Mouse (Mus musculus): ENCODE data around the gene D16Ertd472e. TPM values are rescaled to one million over a fixed set of nuclear protein-coding genes. Genes with fewer than 3 reads are reported as not detected.
"Not testable (repeated sequence)": the region's sequence is repeated elsewhere in the genome, so short reads cannot be mapped to it uniquely, and the experiment has no call there.

D16Ertd472e gene
- polyA plus RNA-seq, 1 experiment from 2014 or later: 8.7 TPM

DNA sequence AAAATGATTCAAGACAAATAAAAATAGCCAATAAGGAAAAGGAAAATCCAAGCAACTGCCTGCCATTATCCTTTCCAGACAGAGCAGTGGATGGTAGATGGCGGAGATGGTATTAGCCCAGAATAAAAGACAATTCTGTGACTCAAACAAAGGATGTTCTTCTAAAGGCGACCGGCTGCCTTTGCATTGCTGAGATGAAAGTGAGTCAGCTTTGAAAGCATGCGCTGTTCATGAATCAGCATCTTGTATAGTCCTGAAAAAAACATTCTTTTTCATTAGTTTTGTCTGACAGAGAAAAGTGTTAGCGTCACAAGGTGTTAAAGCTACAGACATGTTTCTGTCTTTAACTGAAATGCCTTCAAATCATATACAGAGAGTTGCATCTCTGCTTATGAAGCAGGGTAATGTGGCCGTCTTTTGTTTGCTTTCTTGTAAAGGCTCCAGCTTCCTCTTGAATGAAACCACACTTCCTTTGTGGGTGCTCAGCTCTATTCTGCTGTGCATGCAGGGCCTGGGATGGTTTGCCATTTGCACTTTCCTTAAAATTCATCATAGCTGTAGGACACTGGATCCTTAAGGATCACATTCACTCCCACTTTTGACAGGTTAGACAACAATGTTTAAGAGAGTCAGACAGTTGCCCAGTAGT, 44.4 kb downstream of the D16Ertd472e start:
- no peaks in the 10 kb centered on the region for H3K9me3 ChIP-seq (ENCODE audit: control insufficient read depth, low read length)
- no peaks in the 10 kb centered on the region for H3K36me3 ChIP-seq (ENCODE audit: control insufficient read depth, insufficient read depth, low read length)
- no peaks in the 10 kb centered on the region for H3K4me1 ChIP-seq (replicated peaks; ENCODE audit: control insufficient read depth, insufficient read depth)
- H3K4me2 ChIP-seq (replicated peaks; ENCODE audit: low read depth): no peak overlapping the region
- no peak overlapping the region for H3K9ac ChIP-seq (ENCODE audit: low read length)
- no peaks in the 10 kb centered on the region for H3K27me3 ChIP-seq (ENCODE audit: control insufficient read depth, insufficient read depth, low read length)
- ATAC-seq (ENCODE audit: low FRiP score, low TSS enrichment): no peak
- TF ChIP-seq EP300 (optimal IDR thresholded peaks at IDR 0.05) (no peak), CTCF (IDR thresholded peaks at IDR 0.05; ENCODE audit: low read depth) (no peak)
- H3K27ac ChIP-seq (replicated peaks): no peak overlapping the region
- no peak for DNase-seq (ENCODE audit: low spot score)
- H3K4me3 ChIP-seq (ENCODE audit: low read depth, low read length): no peak overlapping the region
- WGBS: 49% methylated on average over 6 of the region's 6 CpGs

DNA sequence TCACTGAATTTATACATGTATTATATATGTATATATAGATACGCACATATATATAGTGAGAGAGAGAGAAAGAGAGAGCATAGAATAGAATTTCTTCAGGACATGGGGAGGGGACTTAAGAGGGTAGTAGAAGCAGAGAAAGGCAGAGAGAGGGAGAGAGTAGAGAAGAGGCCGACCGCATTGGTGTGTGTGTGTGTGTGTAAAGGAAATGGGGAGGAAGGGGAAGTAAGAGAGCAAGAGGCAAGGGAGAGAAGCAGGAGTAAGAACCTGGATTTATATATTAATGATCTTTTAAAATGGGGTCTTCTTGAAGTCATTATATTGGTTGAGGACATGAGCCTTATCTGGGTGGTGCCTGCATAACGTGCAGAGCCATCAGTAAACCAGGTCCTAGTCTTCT, 53.5 kb downstream of the D16Ertd472e start:
- Histone ChIP-seq H3K27me3 (ENCODE audit: control insufficient read depth, insufficient read depth, low read length) (no peaks in the 10 kb centered on the region), H3K36me3 (ENCODE audit: control insufficient read depth, insufficient read depth, low read length) (no peaks in the 10 kb centered on the region), H3K27ac (replicated peaks) (no peak overlapping the region), H3K4me3 (ENCODE audit: low read depth, low read length) (no peak overlapping the region), H3K9ac (ENCODE audit: low read length) (no peak overlapping the region), H3K9me3 (ENCODE audit: control insufficient read depth, low read length) (no peaks in the 10 kb centered on the region), H3K4me2 (replicated peaks; ENCODE audit: low read depth) (no peak overlapping the region), H3K4me1 (replicated peaks; ENCODE audit: control insufficient read depth, insufficient read depth) (no peaks in the 10 kb centered on the region)
- ATAC-seq (ENCODE audit: low FRiP score, low TSS enrichment) (no peak), DNase-seq (ENCODE audit: low spot score) (no peak)
- 85% methylated on average over 4 of the region's 4 CpGs for WGBS
- no peak for TF ChIP-seq CTCF (IDR thresholded peaks at IDR 0.05; ENCODE audit: low read depth)
- TF ChIP-seq EP300 (optimal IDR thresholded peaks at IDR 0.05): no peak

DNA sequence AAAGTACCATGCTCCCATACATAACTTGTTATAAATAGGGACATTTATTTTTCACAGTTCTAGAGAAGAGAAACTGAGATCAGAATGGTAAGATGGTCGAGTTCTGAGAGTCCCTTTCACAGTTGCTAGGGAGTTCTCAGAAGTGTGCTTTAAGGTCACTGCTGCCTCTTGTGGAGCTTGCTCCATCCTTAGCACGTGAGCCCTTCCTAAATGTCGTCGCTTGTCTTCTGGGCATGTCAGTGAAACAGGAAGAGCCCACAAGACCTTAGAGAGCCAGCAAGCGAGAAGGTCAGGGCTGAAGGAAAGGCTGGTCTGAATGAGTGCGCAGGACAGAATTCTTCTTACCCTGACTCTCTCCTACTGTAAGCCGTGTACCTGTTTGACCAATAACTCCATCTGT, 57.8 kb downstream of the D16Ertd472e start:
- Histone ChIP-seq H3K27me3 (ENCODE audit: control insufficient read depth, insufficient read depth, low read length) (no peaks in the 10 kb centered on the region), H3K36me3 (ENCODE audit: control insufficient read depth, insufficient read depth, low read length) (no peaks in the 10 kb centered on the region), H3K4me1 (replicated peaks; ENCODE audit: control insufficient read depth, insufficient read depth) (no peaks in the 10 kb centered on the region), H3K4me2 (replicated peaks; ENCODE audit: low read depth) (no peak overlapping the region), H3K4me3 (ENCODE audit: low read depth, low read length) (no peak overlapping the region), H3K9ac (ENCODE audit: low read length) (no peak overlapping the region), H3K27ac (replicated peaks) (no peak overlapping the region), H3K9me3 (ENCODE audit: control insufficient read depth, low read length) (no peaks in the 10 kb centered on the region)
- TF ChIP-seq EP300 (optimal IDR thresholded peaks at IDR 0.05): no peak
- TF ChIP-seq CTCF (IDR thresholded peaks at IDR 0.05; ENCODE audit: low read depth): no peak
- no peak for ATAC-seq (ENCODE audit: low FRiP score, low TSS enrichment)
- WGBS: 71% methylated on average over 7 of the region's 7 CpGs
- no peak for DNase-seq (ENCODE audit: low spot score)

DNA sequence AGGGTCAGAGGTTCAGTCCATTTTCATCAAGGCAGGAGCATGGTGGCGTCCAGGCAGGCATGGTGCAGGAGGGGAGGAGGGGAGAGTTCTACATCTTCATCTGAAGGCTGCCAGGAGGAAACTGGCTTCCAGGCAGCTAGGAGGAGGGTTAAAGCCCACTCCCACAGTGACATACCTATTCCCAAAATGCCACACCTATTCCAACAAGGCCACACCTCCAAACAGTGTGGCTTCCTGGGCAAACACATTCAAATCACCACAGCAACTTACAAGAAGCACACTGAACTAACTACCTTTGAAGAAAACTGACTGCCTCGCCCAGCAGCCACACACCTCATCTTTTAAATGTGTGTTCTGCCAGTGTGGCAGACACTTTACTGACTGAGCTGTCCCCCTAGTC, 59.3 kb downstream of the D16Ertd472e start:
- DNase-seq (ENCODE audit: low spot score): no peak
- H3K4me3 ChIP-seq (ENCODE audit: low read depth, low read length): no peak overlapping the region
- H3K27me3 ChIP-seq (ENCODE audit: control insufficient read depth, insufficient read depth, low read length): no peaks in the 10 kb centered on the region
- H3K27ac ChIP-seq (replicated peaks): no peak overlapping the region
- 75% methylated on average over 2 of the region's 2 CpGs for WGBS
- TF ChIP-seq CTCF (IDR thresholded peaks at IDR 0.05; ENCODE audit: low read depth) (no peak), EP300 (optimal IDR thresholded peaks at IDR 0.05) (no peak)
- H3K9ac ChIP-seq (ENCODE audit: low read length): no peak overlapping the region
- ATAC-seq (ENCODE audit: low FRiP score, low TSS enrichment): no peak
- no peak overlapping the region for H3K4me2 ChIP-seq (replicated peaks; ENCODE audit: low read depth)
- no peaks in the 10 kb centered on the region for H3K36me3 ChIP-seq (ENCODE audit: control insufficient read depth, insufficient read depth, low read length)
- no peaks in the 10 kb centered on the region for H3K9me3 ChIP-seq (ENCODE audit: control insufficient read depth, low read length)
- no peaks in the 10 kb centered on the region for H3K4me1 ChIP-seq (replicated peaks; ENCODE audit: control insufficient read depth, insufficient read depth)

DNA sequence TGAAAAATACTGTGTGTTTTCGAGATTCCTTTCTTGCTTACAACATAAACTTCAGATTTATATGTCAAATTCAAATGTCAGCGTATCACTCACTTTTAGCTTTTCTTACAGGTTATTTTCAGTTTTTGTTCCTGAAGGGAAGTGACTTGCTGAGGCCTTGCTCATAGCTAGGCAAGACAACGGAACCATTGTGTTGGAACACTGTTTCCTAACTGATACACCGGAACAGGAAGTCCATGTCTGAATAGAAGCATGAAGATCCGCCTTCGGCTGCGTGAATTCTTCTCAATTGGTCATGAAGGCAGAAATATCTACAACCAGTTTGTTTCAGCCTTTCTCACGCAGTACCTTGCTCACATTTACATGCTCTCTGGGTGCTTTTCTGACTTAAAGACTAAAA, 65.0 kb downstream of the D16Ertd472e start:
- 81% methylated on average over 8 of the region's 8 CpGs for WGBS

DNA sequence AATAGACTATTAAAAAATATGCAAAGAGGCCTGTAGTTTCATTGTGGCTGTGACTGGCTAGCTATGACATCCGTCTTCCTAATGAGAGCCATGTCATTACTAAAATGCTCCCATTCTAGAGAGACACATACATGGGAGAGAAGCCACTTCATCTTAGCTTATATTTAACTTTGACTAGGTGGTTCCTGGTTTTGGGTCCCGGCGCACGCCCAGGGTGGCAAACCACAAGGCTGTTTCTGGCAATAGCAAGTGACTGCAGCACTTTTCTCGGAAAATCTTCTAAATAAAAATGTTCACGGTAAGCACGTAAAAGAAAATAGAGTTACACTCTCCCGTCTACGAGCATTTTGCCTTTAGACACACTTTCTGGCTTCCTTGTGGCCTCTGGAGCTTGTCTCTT, 74.0 kb downstream of the D16Ertd472e start:
- no peak for TF ChIP-seq CTCF (IDR thresholded peaks at IDR 0.05; ENCODE audit: low read depth)
- TF ChIP-seq EP300 (optimal IDR thresholded peaks at IDR 0.05): no peak
- Histone ChIP-seq H3K27ac (replicated peaks) (no peak overlapping the region), H3K36me3 (ENCODE audit: control insufficient read depth, insufficient read depth, low read length) (no peaks in the 10 kb centered on the region), H3K4me1 (replicated peaks; ENCODE audit: control insufficient read depth, insufficient read depth) (no peaks in the 10 kb centered on the region), H3K4me3 (ENCODE audit: low read depth, low read length) (no peak overlapping the region), H3K27me3 (ENCODE audit: control insufficient read depth, insufficient read depth, low read length) (no peaks in the 10 kb centered on the region), H3K9me3 (ENCODE audit: control insufficient read depth, low read length) (no peaks in the 10 kb centered on the region), H3K9ac (ENCODE audit: low read length) (no peak overlapping the region), H3K4me2 (replicated peaks; ENCODE audit: low read depth) (no peak overlapping the region)
- no peak for DNase-seq (ENCODE audit: low spot score)
- no peak for ATAC-seq (ENCODE audit: low FRiP score, low TSS enrichment)
- WGBS: 93% methylated on average over 9 of the region's 9 CpGs

More for the DNA sequence above, 65.0 kb downstream of the D16Ertd472e start:
- no peak for ATAC-seq (ENCODE audit: low FRiP score, low TSS enrichment)
- Histone ChIP-seq H3K4me3 (ENCODE audit: low read depth, low read length) (no peak overlapping the region), H3K4me2 (replicated peaks; ENCODE audit: low read depth) (no peak overlapping the region), H3K36me3 (ENCODE audit: control insufficient read depth, insufficient read depth, low read length) (no peaks in the 10 kb centered on the region), H3K9ac (ENCODE audit: low read length) (no peak overlapping the region), H3K27ac (replicated peaks) (no peak overlapping the region), H3K27me3 (ENCODE audit: control insufficient read depth, insufficient read depth, low read length) (no peaks in the 10 kb centered on the region), H3K9me3 (ENCODE audit: control insufficient read depth, low read length) (no peaks in the 10 kb centered on the region), H3K4me1 (replicated peaks; ENCODE audit: control insufficient read depth, insufficient read depth) (no peaks in the 10 kb centered on the region)
- TF ChIP-seq CTCF (IDR thresholded peaks at IDR 0.05; ENCODE audit: low read depth): no peak
- no peak for TF ChIP-seq EP300 (optimal IDR thresholded peaks at IDR 0.05)
- no peak for DNase-seq (ENCODE audit: low spot score)

DNA sequence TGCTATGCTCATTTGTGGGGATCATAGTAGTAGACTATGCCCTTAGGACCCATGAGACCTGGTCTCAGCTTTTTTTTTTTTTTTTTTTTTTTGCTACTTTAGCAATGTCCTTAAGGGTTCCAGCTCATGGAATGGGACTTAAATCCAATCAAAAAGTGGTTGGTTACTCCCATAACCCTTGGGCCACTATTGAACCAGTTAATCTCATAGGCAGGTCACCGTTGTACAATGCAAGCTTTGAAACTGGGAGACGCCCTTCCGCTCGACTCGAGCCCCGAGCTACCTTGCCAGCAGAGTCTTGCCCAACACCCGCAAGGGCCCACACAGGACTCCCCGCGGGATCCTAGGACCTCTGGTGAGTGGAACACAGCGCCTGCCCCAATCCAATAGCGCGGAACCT, 83.8 kb downstream of the D16Ertd472e start:
- WGBS: 96% methylated on average over 12 of the region's 12 CpGs
- ATAC-seq (ENCODE audit: low FRiP score, low TSS enrichment); H3K4me3 ChIP-seq (ENCODE audit: low read depth, low read length): not testable (repeated sequence)

More for the DNA sequence above, 83.8 kb downstream of the D16Ertd472e start:
- not testable (repeated sequence) for H3K27ac ChIP-seq (replicated peaks); DNase-seq (ENCODE audit: low spot score); H3K36me3 ChIP-seq (ENCODE audit: control insufficient read depth, insufficient read depth, low read length); H3K27me3 ChIP-seq (ENCODE audit: control insufficient read depth, insufficient read depth, low read length); H3K4me2 ChIP-seq (replicated peaks; ENCODE audit: low read depth); H3K9me3 ChIP-seq (ENCODE audit: control insufficient read depth, low read length); H3K9ac ChIP-seq (ENCODE audit: low read length); H3K4me1 ChIP-seq (replicated peaks; ENCODE audit: control insufficient read depth, insufficient read depth)

Data from stomach, postnatal 0 days (tissue).